Comparison of ENCODE assay signal across 8 mouse cellular contexts in genomic region chr1:34459284-34460060, GRCm38 (mm10). TPM values are rescaled to one million over a fixed set of nuclear protein-coding genes. Genes with fewer than 3 reads are reported as not detected.
DNase-seq lines count a peak whose midpoint lies in the region; ATAC-seq and TF ChIP-seq lines count a peak whose summit lies in the region.

Gene Ptpn18 (plus strand): TSS chr1:34459762.

- no peaks in the 10 kb centered on the region for H3K79me2 ChIP-seq in C2C12 (ENCODE audit: control insufficient read depth, insufficient read depth)

- WGBS in heart, embryonic 13.5 days: under 1% methylated on average over 48 of the region's 48 CpGs
- under 1% methylated on average over 48 of the region's 48 CpGs for WGBS in liver, embryonic 12.5 days (ENCODE audit: insufficient replicate concordance)
- under 1% methylated on average over 48 of the region's 48 CpGs for WGBS in stomach, embryonic 15.5 days

- peak within 1 kb of the TSS; percentile 44 for H3ac ChIP-seq in C2C12 (ENCODE audit: control insufficient read depth, insufficient read length, low read depth)

- H3K9ac ChIP-seq in heart, embryonic 13.5 days: peak within 1 kb of the TSS; percentile 80
- peak within 1 kb of the TSS; percentile 71 for H3K9ac ChIP-seq in liver, embryonic 12.5 days
- H3K9ac ChIP-seq in stomach, embryonic 15.5 days: peak within 1 kb of the TSS; percentile 61; the same call in 1 of the 2 replicates

- ATAC-seq in erythroid progenitor cell, adult 5-6 weeks (replicated peaks; ENCODE audit: low FRiP score, poor library complexity, severe bottlenecking): peak; percentile 93
- ATAC-seq in heart, embryonic 13.5 days (ENCODE audit: extremely low read depth, insufficient number of reproducible peaks, low FRiP score, low TSS enrichment): peak; percentile 88
- peak; percentile 91 for ATAC-seq in liver, embryonic 12.5 days
- peak; percentile 93 for ATAC-seq in stomach, embryonic 15.5 days (ENCODE audit: insufficient read depth, low FRiP score, low read depth)

- H3K9me3 ChIP-seq in heart, embryonic 13.5 days: no peaks in the 10 kb centered on the region
- H3K9me3 ChIP-seq in liver, embryonic 12.5 days (replicated peaks): no peaks in the 10 kb centered on the region
- no peaks in the 10 kb centered on the region for H3K9me3 ChIP-seq in stomach, embryonic 15.5 days

- no peak for TF ChIP-seq CTCF in C2C12 (IDR thresholded peaks at IDR 0.05; ENCODE audit: control insufficient read depth, insufficient read depth, insufficient read length)

- H3K4me1 ChIP-seq in heart, embryonic 13.5 days: peaks cover 14% of the 10 kb centered on the region; the same call in 1 of the 2 replicates
- H3K4me1 ChIP-seq in liver, embryonic 12.5 days: peaks cover 30% of the 10 kb centered on the region
- H3K4me1 ChIP-seq in stomach, embryonic 15.5 days: no peaks in the 10 kb centered on the region

- peak within 1 kb of the TSS; percentile 97 for H3K4me2 ChIP-seq in heart, embryonic 13.5 days
- H3K4me2 ChIP-seq in liver, embryonic 12.5 days: peak within 1 kb of the TSS; percentile 92
- H3K4me2 ChIP-seq in stomach, embryonic 15.5 days: peak within 1 kb of the TSS; percentile 91

- H3K4me3 ChIP-seq in C2C12 (ENCODE audit: insufficient read depth, poor library complexity, severe bottlenecking): no peak within 1 kb of the TSS
- peak within 1 kb of the TSS; percentile 64 for H3K4me3 ChIP-seq in heart, embryonic 13.5 days
- H3K4me3 ChIP-seq in liver, embryonic 12.5 days: peak within 1 kb of the TSS; percentile 64
- peak within 1 kb of the TSS; percentile 60 for H3K4me3 ChIP-seq in stomach, embryonic 15.5 days (replicated peaks)

- no peak within 1 kb of the TSS for H3K27ac ChIP-seq in heart, embryonic 13.5 days (replicated peaks)
- no peak within 1 kb of the TSS for H3K27ac ChIP-seq in liver, embryonic 12.5 days
- H3K27ac ChIP-seq in stomach, embryonic 15.5 days: peak within 1 kb of the TSS; percentile 70

- no peaks in the 10 kb centered on the region for H3K36me3 ChIP-seq in C2C12 (ENCODE audit: control insufficient read depth, insufficient read depth)
- no peaks in the 10 kb centered on the region for H3K36me3 ChIP-seq in heart, embryonic 13.5 days
- no peaks in the 10 kb centered on the region for H3K36me3 ChIP-seq in liver, embryonic 12.5 days
- no peaks in the 10 kb centered on the region for H3K36me3 ChIP-seq in stomach, embryonic 15.5 days

- peaks cover 7% of the 10 kb centered on the region for H3K27me3 ChIP-seq in C2C12 (ENCODE audit: control insufficient read depth, insufficient read depth, insufficient read length)
- H3K27me3 ChIP-seq in heart, embryonic 13.5 days (replicated peaks): peaks cover 46% of the 10 kb centered on the region
- peaks cover 49% of the 10 kb centered on the region for H3K27me3 ChIP-seq in liver, embryonic 12.5 days (replicated peaks)
- H3K27me3 ChIP-seq in stomach, embryonic 15.5 days (replicated peaks): peaks cover 16% of the 10 kb centered on the region

- no peaks in the 10 kb centered on the region for H3K79me3 ChIP-seq in C2C12 (ENCODE audit: low read depth)

- peak; percentile 57 for DNase-seq in brain, embryonic 18.5 days (ENCODE audit: low read depth, low spot score)
- DNase-seq in kidney, postnatal 10 days: peak; percentile 94
- DNase-seq in natural killer cell, adult 2 months (ENCODE audit: low spot score in 2 of 2): peak; percentile 87 to 91

TF ChIP-seq in C2C12, 6 proteins besides CTCF, POLR2A, EP300 and RAD21:
- TF ChIP-seq CEBPB (IDR thresholded peaks at IDR 0.05; ENCODE audit: low read depth) (no peak), MAX (IDR thresholded peaks at IDR 0.05) (no peak), MYOD1 (IDR thresholded peaks at IDR 0.05; ENCODE audit: control insufficient read depth, insufficient read length, low read depth) (no peak)

RNA-seq across cellular contexts. Expression of gene Ptpn18, which starts in this region (rescaled TPM):
- polyA plus RNA-seq in C2C12 (2012; fragmentation: generic; extraction: Trizol): not detected
- 9.2 and 11.9 TPM in 2 replicates for total RNA-seq in erythroid progenitor cell, adult 5-6 weeks (2015; ENCODE audit: low replicate concordance)
- 39.5 and 42.1 TPM in 2 replicates for total RNA-seq in erythroid progenitor cell, adult 5-6 weeks (2017; ENCODE audit: low replicate concordance)
- polyA plus RNA-seq in heart, embryonic 13.5 days (2015; fragmentation: Nextera tagmentation; extraction: Ambion mirVana): 15.1 and 15.8 TPM in 2 replicates
- polyA plus RNA-seq in liver, embryonic 12.5 days (2016; fragmentation: Nextera tagmentation; extraction: Ambion mirVana): 18.6 and 19.1 TPM in 2 replicates
- 28.8 and 33.1 TPM in 2 replicates for polyA plus RNA-seq in stomach, embryonic 15.5 days (2015; fragmentation: Nextera tagmentation; extraction: Ambion mirVana)

Comparison
In these comparisons a context has a peak if more than half of its experiments do, and no peak if none do; other contexts are left out.
1. RNA of gene Ptpn18 (polyA plus RNA-seq): 28.8 to 33.1 TPM in stomach, embryonic 15.5 days, 18.6 to 19.1 TPM in liver, embryonic 12.5 days and 15.1 to 15.8 TPM in heart, embryonic 13.5 days; not detected in C2C12 (single experiment); every median in the first group is over 10 times any median in the second.
2. Peak in every context shown above with its lines, with median percentiles within 50 percentile points of each other: DNase-seq, ATAC-seq, H3K4me2 ChIP-seq and H3K9ac ChIP-seq.